Mouse (Mus musculus): ENCODE data around the gene Ubac2. TPM values are rescaled to one million over a fixed set of nuclear protein-coding genes. Genes with fewer than 3 reads are reported as not detected.
A peak's percentile ranks its signal among the peaks of the same experiment; 100 is the strongest.

The Ubac2 gene
- polyA plus RNA-seq (2012; rRNA removed) (46.3 and 64.2 TPM in 2 replicates), polyA plus RNA-seq (2014; fragmentation: Nextera tagmentation; extraction: Ambion mirVana) (66.9 and 70.7 TPM in 2 replicates)

GRCm38 (mm10) chr14:121878176-121878858, at the start of gene Ubac2:
Gene Ubac2, plus strand, starts transcription at chr14:121878620.
- peak; percentile 25; the same call in 1 of the 2 replicates for TF ChIP-seq POLR2A (IDR thresholded peaks at IDR 0.05; ENCODE audit: borderline replicate concordance, extremely low read depth, insufficient read depth, insufficient read length)
- Histone ChIP-seq H3K27me3 (ENCODE audit: control insufficient read depth, insufficient read depth, low read length) (no peaks in the 10 kb centered on the region), H3K4me2 (replicated peaks; ENCODE audit: low read depth, low read length, severe bottlenecking) (peak within 1 kb of the TSS; percentile 89), H3K4me3 (replicated peaks; ENCODE audit: low read length) (peak within 1 kb of the TSS; percentile 92), H3K27ac (replicated peaks; ENCODE audit: low read depth, low read length) (peak within 1 kb of the TSS; percentile 92), H3K9me3 (ENCODE audit: control insufficient read depth, low read length) (no peaks in the 10 kb centered on the region), H3K36me3 (ENCODE audit: control insufficient read depth, insufficient read depth, low read length) (no peaks in the 10 kb centered on the region), H3K9ac (ENCODE audit: low read depth, low read length, severe bottlenecking) (peak within 1 kb of the TSS; percentile 92), H3K4me1 (ENCODE audit: control insufficient read depth, insufficient read depth, low read length) (peaks cover 9% of the 10 kb centered on the region)
- peak; percentile 98 for DNase-seq (ENCODE audit: low spot score)
- ATAC-seq (ENCODE audit: low FRiP score, low read depth): peak; percentile 98
- under 1% methylated on average over 55 of the region's 61 CpGs for WGBS

DNA sequence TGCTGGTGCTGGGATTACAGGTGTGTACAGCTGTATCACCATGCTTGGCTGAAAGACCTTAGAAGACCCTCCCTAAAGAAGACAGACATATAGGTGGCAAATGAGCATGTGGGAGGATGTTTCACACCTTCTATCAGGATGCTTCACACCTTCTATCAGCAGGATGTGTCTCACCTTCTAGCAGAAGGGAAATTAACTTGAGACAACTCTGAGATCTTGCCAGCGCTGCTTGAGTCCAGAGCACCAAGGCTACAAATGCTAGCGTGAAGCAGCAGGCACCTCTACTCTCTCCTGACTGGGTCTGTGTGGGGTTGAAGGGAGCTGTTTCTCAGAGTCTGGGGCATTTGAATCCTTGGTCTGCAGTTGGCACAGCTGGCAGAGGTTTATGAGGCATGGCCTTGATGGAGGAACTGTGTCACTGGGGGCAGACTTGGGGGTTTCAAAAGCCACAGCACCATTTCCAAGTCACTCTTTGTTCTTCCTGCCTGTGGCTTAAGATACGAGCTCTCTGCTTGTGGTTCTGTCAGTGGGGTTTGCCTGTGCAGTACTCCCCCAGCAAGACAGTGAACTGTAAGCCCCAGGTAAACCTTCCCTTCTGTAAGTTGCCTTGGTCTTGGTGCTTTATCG, 48.5 kb upstream of the Ubac2 start:
- Histone ChIP-seq H3K27me3 (ENCODE audit: control insufficient read depth, insufficient read depth, low read length) (no peaks in the 10 kb centered on the region), H3K9me3 (ENCODE audit: control insufficient read depth, low read length) (peaks cover 3% of the 10 kb centered on the region; the same call in 1 of the 2 replicates), H3K4me3 (replicated peaks; ENCODE audit: low read length) (no peak overlapping the region), H3K27ac (replicated peaks; ENCODE audit: low read depth, low read length) (no peak overlapping the region), H3K36me3 (ENCODE audit: control insufficient read depth, insufficient read depth, low read length) (no peaks in the 10 kb centered on the region), H3K4me2 (replicated peaks; ENCODE audit: low read depth, low read length, severe bottlenecking) (no peak overlapping the region), H3K9ac (ENCODE audit: low read depth, low read length, severe bottlenecking) (no peak overlapping the region), H3K4me1 (ENCODE audit: control insufficient read depth, insufficient read depth, low read length) (peaks cover 4% of the 10 kb centered on the region; the same call in 1 of the 2 replicates)
- WGBS: 83% methylated on average over 4 of the region's 4 CpGs
- no peak for TF ChIP-seq POLR2A (IDR thresholded peaks at IDR 0.05; ENCODE audit: borderline replicate concordance, extremely low read depth, insufficient read depth, insufficient read length)
- DNase-seq (ENCODE audit: low spot score): no peak
- no peak for ATAC-seq (ENCODE audit: low FRiP score, low read depth)

GRCm38 (mm10) chr14:121833001-121833520, 45.4 kb upstream of the Ubac2 start:
- TF ChIP-seq POLR2A (IDR thresholded peaks at IDR 0.05; ENCODE audit: borderline replicate concordance, extremely low read depth, insufficient read depth, insufficient read length): no peak
- Histone ChIP-seq H3K9me3 (ENCODE audit: control insufficient read depth, low read length) (peaks cover 6% of the 10 kb centered on the region; the same call in 1 of the 2 replicates), H3K4me1 (ENCODE audit: control insufficient read depth, insufficient read depth, low read length) (no peaks in the 10 kb centered on the region), H3K4me2 (replicated peaks; ENCODE audit: low read depth, low read length, severe bottlenecking) (no peak overlapping the region), H3K27ac (replicated peaks; ENCODE audit: low read depth, low read length) (no peak overlapping the region), H3K9ac (ENCODE audit: low read depth, low read length, severe bottlenecking) (no peak overlapping the region), H3K36me3 (ENCODE audit: control insufficient read depth, insufficient read depth, low read length) (no peaks in the 10 kb centered on the region), H3K27me3 (ENCODE audit: control insufficient read depth, insufficient read depth, low read length) (no peaks in the 10 kb centered on the region), H3K4me3 (replicated peaks; ENCODE audit: low read length) (no peak overlapping the region)
- WGBS: 71% methylated on average over 2 of the region's 2 CpGs
- ATAC-seq (ENCODE audit: low FRiP score, low read depth) (no peak), DNase-seq (ENCODE audit: low spot score) (no peak)

DNA sequence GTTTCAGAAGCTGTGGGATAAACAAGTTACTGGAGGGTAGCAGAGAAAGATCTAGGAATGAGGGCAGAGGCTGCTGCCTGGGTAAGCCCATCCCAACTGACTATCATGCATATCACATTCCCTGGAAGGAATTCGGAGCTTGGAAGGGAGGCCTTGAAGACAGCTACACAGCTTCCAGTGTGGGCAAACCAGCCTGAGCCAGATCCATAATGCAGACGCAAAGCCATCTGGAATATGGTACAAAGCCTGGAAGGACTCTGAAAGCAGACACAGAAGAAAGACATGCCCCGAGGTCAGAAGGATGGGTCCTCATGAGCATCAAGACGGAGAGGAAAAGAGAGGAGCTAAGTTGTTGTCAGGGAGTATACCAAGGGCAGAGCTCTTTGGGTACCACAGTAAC, 40.3 kb upstream of the Ubac2 start:
- no peak for TF ChIP-seq POLR2A (IDR thresholded peaks at IDR 0.05; ENCODE audit: borderline replicate concordance, extremely low read depth, insufficient read depth, insufficient read length)
- Histone ChIP-seq H3K4me3 (replicated peaks; ENCODE audit: low read length) (no peak overlapping the region), H3K27ac (replicated peaks; ENCODE audit: low read depth, low read length) (no peak overlapping the region), H3K9me3 (ENCODE audit: control insufficient read depth, low read length) (peaks cover 20% of the 10 kb centered on the region; the same call in 1 of the 2 replicates), H3K4me2 (replicated peaks; ENCODE audit: low read depth, low read length, severe bottlenecking) (no peak overlapping the region), H3K9ac (ENCODE audit: low read depth, low read length, severe bottlenecking) (no peak overlapping the region), H3K4me1 (ENCODE audit: control insufficient read depth, insufficient read depth, low read length) (no peaks in the 10 kb centered on the region), H3K36me3 (ENCODE audit: control insufficient read depth, insufficient read depth, low read length) (no peaks in the 10 kb centered on the region), H3K27me3 (ENCODE audit: control insufficient read depth, insufficient read depth, low read length) (no peaks in the 10 kb centered on the region)
- 91% methylated on average over 4 of the region's 4 CpGs for WGBS
- DNase-seq (ENCODE audit: low spot score) (no peak), ATAC-seq (ENCODE audit: low FRiP score, low read depth) (no peak)

- DNase-seq (ENCODE audit: low spot score): no peak
- TF ChIP-seq POLR2A (IDR thresholded peaks at IDR 0.05; ENCODE audit: borderline replicate concordance, extremely low read depth, insufficient read depth, insufficient read length): no peak
- Histone ChIP-seq H3K9ac (ENCODE audit: low read depth, low read length, severe bottlenecking) (no peak overlapping the region), H3K27ac (replicated peaks; ENCODE audit: low read depth, low read length) (no peak overlapping the region), H3K9me3 (ENCODE audit: control insufficient read depth, low read length) (peaks cover 20% of the 10 kb centered on the region; the same call in 1 of the 2 replicates), H3K4me3 (replicated peaks; ENCODE audit: low read length) (no peak overlapping the region), H3K4me1 (ENCODE audit: control insufficient read depth, insufficient read depth, low read length) (no peaks in the 10 kb centered on the region), H3K27me3 (ENCODE audit: control insufficient read depth, insufficient read depth, low read length) (no peaks in the 10 kb centered on the region), H3K4me2 (replicated peaks; ENCODE audit: low read depth, low read length, severe bottlenecking) (no peak overlapping the region), H3K36me3 (ENCODE audit: control insufficient read depth, insufficient read depth, low read length) (no peaks in the 10 kb centered on the region)
- 81% methylated on average over 8 of the region's 8 CpGs for WGBS
- no peak for ATAC-seq (ENCODE audit: low FRiP score, low read depth)
Measured at GRCm38 (mm10) chr14:121840217-121840616, 38.2 kb upstream of the Ubac2 start.

Measured in limb, embryonic 14.5 days (tissue).